Mouse (Mus musculus) neural tube, embryonic 11.5 days (tissue): ENCODE results near the gene Ttll6. TPM values are rescaled to one million over a fixed set of nuclear protein-coding genes. Genes with fewer than 3 reads are reported as not detected.

Experiments
- ATAC-seq: fragments of 200-750 bp; cut with Nextera tagmentation; 2 replicates; pipeline ENCODE4 v1.8.0; 2017; ENCODE audit warnings: moderate number of reproducible peaks, mild to moderate bottlenecking, moderate TSS enrichment, moderate library complexity; ENCODE audit not compliant: insufficient read depth, low FRiP score, low TSS enrichment
- DNase-seq: peaks from one replicate; pipeline ENCODE4 v3.0.0-alpha.2; 2015; ENCODE audit warnings: low spot score
- H3K27ac ChIP-seq: fragments of 300-500 bp; sonication (generic); 2 replicates; pipeline ENCODE4 v1.5.1; 2014; ENCODE audit warnings: low read depth, mild to moderate bottlenecking, low read length
- H3K27me3 ChIP-seq: fragments of 300-500 bp; sonication (generic); 2 replicates; pipeline ENCODE4 v1.6.1; 2014; ENCODE audit warnings: mild to moderate bottlenecking, low read length, mixed read lengths; ENCODE audit not compliant: control insufficient read depth, insufficient read depth
- H3K36me3 ChIP-seq: fragments of 300-500 bp; sonication (generic); 2 replicates; pipeline ENCODE4 v1.6.1; 2014; ENCODE audit warnings: mild to moderate bottlenecking, low read length, moderate library complexity, mixed read lengths; ENCODE audit not compliant: control insufficient read depth, insufficient read depth
- H3K4me1 ChIP-seq: fragments of 300-500 bp; sonication (generic); 2 replicates; pipeline ENCODE4 v1.6.1; 2014; ENCODE audit warnings: low read length, mixed read lengths; ENCODE audit not compliant: control insufficient read depth, insufficient read depth
- H3K4me2 ChIP-seq: fragments of 300-500 bp; sonication (generic); 2 replicates; pipeline ENCODE4 v1.6.1; 2014; ENCODE audit warnings: low read depth, mild to moderate bottlenecking, moderate library complexity
- H3K4me3 ChIP-seq: fragments of 300-500 bp; sonication (generic); 2 replicates; pipeline ENCODE4 v1.5.1; 2014; ENCODE audit warnings: low read depth, low read length
- H3K9ac ChIP-seq: fragments of 300-500 bp; sonication (generic); 2 replicates; pipeline ENCODE4 v1.6.1; 2014; ENCODE audit warnings: mild to moderate bottlenecking, low read length
- H3K9me3 ChIP-seq: fragments of 300-500 bp; sonication (generic); 2 replicates; pipeline ENCODE4 v1.6.1; 2016; ENCODE audit warnings: low read length; ENCODE audit not compliant: control insufficient read depth
- WGBS: fragments of 180-500 bp; shearing (Covaris S2); extraction: QIAGEN DNeasy Blood & Tissue Kit; methylation state at CpG from one replicate; pipeline ENCODE4 v1.1.7; 2014; 5-methylcytosine and 5-hydroxymethylcytosine counted together
- polyA plus RNA-seq: library from polyadenylated mRNA; unstranded; fragments of >200 nt; fragmentation: Nextera tagmentation; extraction: Ambion mirVana; gene quantifications from 2 replicates; pipeline ENCODE4 v1.2.1, GENCODE M21; 2014

Ttll6 gene
- polyA plus RNA-seq, 1 experiment from 2014 or later: not detected

DNA sequence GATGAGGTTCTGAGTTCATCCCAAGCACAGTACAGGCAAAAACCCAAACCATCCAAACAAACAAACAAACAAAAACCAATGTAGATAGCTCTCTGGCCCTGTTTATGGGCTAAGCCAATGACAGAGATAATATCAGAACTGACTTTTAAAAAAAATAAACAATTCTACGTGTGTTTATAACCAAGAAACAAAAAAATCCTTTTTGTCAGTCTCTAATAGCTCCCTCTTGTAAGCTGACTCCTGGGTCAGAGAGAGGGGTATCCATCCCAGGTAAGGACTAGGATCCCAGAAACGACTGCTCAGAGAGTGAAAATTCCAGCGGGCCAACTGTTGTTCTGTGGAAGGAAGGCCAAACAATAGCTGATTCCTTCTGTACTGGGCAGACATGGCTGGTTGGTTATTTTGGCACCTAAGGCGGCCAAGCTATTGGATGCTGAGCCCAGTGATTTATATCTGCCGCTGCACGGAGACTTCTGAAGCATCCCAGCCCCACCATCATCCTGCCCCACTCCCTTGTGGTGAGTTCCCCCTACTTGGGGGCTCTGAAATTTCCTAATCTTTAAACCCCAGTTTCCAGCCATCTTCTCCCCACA is 45.4 kb downstream of the Ttll6 start:
- DNase-seq (peak; percentile 50), ATAC-seq (peak; percentile 35; the same call in 1 of the 2 replicates)
- Histone ChIP-seq H3K27ac (no peak overlapping the region), H3K27me3 (peaks cover 99% of the 10 kb centered on the region), H3K9ac (no peak overlapping the region), H3K4me3 (no peak overlapping the region), H3K36me3 (no peaks in the 10 kb centered on the region), H3K4me1 (no peaks in the 10 kb centered on the region; the same call in 1 of the 2 replicates), H3K4me2 (no peak overlapping the region), H3K9me3 (0 out of 2 replicates have a peak, but pooled peaks cover 3% of the 10 kb centered on the region)
- WGBS: under 1% methylated on average over 6 of the region's 6 CpGs

DNA sequence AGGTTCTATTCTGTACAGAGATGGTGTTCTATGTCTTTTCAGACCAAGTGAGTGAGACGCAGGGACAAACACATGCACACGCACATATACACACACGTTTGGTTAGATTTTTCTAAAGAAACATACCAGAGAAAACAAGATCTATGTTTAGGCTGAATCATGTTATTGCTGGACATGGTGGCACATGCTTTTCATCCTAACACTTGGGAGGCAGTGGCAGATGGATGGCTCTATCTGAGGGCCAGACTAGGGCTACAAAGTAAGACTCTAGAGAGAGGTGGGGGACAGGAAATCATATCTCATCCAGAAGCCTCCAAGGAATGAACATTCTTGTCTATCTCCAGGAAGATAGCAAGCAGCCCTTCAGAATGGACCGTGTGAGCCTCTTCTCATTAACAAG is 47.5 kb downstream of the Ttll6 start:
- H3K36me3 ChIP-seq: no peaks in the 10 kb centered on the region
- peaks cover 99% of the 10 kb centered on the region for H3K27me3 ChIP-seq
- H3K4me1 ChIP-seq: no peaks in the 10 kb centered on the region; the same call in 1 of the 2 replicates
- 0 out of 2 replicates have a peak, but pooled peaks cover 3% of the 10 kb centered on the region for H3K9me3 ChIP-seq
- no peak overlapping the region for H3K9ac ChIP-seq
- DNase-seq (peak; percentile 10), ATAC-seq (no peak)
- H3K4me3 ChIP-seq: no peak overlapping the region
- no peak overlapping the region for H3K27ac ChIP-seq
- WGBS: 21% methylated on average over 4 of the region's 4 CpGs
- H3K4me2 ChIP-seq: no peak overlapping the region

DNA sequence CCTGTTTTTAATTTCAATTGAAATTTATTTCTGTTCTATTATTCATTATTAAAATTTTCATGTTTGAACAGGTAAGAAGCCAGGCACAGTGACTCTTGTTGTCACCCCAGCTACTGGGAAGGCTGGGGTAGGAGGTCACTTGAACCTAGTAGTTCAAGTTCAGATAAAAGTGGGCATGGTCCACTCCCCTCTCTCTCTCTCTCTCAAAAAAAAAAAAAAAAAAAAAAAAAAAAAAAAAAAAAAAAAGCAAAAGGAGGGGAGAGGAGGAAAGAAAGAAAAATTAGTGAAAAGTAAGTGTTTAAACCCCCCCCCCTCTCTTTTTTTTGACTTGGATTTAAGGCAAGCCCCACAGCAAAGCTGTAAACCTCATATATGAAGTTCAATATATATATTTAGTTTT is 50.6 kb downstream of the Ttll6 start:
- ATAC-seq: no peak
- Histone ChIP-seq H3K4me2 (no peak overlapping the region), H3K4me1 (no peaks in the 10 kb centered on the region), H3K27ac (no peak overlapping the region), H3K27me3 (peaks cover 100% of the 10 kb centered on the region), H3K9ac (no peak overlapping the region), H3K36me3 (no peaks in the 10 kb centered on the region), H3K4me3 (no peak overlapping the region), H3K9me3 (0 out of 2 replicates have a peak, but pooled peaks cover 3% of the 10 kb centered on the region)
- no peak for DNase-seq

DNA sequence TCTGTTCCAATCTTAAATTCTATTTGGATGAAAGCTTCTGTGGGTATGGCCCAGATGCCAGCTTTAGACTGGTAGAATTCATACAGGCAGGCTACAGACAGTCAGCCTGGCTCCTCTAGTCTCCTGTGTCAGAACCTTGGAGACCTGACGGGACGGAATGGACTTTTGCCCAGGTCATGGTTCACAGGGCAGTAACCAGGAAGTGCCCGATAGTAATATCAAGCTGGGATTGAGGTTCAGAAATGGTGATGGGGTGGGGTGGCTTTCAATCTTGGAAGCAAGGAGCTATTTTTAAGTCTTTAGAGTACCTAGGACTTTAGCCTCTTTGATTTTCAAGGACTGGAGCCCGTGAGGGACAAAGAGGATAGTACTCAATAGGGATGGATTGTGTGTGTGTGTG is 53.7 kb downstream of the Ttll6 start:
- Histone ChIP-seq H3K27me3 (peaks cover 98% of the 10 kb centered on the region), H3K4me3 (no peak overlapping the region), H3K9me3 (0 out of 2 replicates have a peak, but pooled peaks cover 3% of the 10 kb centered on the region), H3K4me2 (no peak overlapping the region), H3K27ac (no peak overlapping the region), H3K4me1 (peaks cover 4% of the 10 kb centered on the region; the same call in 1 of the 2 replicates), H3K9ac (no peak overlapping the region), H3K36me3 (no peaks in the 10 kb centered on the region)
- WGBS: 15% methylated on average over 4 of the region's 4 CpGs
- ATAC-seq: no peak
- no peak for DNase-seq

DNA sequence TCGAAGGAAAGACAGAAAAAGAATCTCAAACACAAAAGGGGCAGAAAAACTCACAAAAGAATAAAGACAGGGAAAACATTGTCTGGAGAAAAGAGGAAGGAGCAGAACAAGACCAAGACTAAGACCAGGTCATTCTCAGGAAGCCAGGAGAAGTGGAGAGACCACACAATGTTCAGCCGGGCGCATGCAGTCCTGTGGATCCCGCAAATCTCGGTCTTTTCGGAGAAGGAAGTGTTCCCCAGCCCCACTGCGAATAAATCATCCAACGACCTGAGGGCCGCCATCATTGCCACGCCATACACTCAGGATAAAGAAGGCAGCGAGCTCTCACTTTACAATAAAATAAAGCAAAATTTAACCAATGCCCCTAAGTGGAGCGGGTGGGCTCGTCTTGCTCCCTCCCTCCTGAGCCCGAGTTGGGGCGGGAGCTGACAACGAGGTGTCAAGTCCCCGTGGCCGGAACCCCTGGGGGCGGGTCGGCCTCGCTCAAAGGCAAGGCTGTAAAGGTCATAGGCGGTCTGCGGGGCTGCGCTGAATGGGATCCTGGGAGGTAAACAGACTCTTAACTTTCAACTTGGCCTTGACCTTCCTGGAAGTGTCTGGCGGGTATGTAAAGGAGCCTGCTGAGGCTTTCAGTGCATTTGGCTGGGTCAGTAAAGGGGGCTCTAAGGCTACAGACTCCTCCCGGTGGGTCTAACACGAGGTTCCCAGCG is 56.4 kb downstream of the Ttll6 start:
- H3K9ac ChIP-seq: no peak overlapping the region
- no peaks in the 10 kb centered on the region for H3K36me3 ChIP-seq
- WGBS: under 1% methylated on average over 28 of the region's 28 CpGs
- H3K27me3 ChIP-seq: peaks cover 98% of the 10 kb centered on the region
- no peak overlapping the region for H3K27ac ChIP-seq
- H3K4me3 ChIP-seq: no peak overlapping the region; the same call in 1 of the 2 replicates
- 0 out of 2 replicates have a peak overlapping the region, but pooled peaks have one; percentile 9 for H3K4me2 ChIP-seq
- ATAC-seq: no peak
- peaks cover 8% of the 10 kb centered on the region; the same call in 1 of the 2 replicates for H3K4me1 ChIP-seq
- peak; percentile 54 for DNase-seq
- no peaks in the 10 kb centered on the region for H3K9me3 ChIP-seq

DNA sequence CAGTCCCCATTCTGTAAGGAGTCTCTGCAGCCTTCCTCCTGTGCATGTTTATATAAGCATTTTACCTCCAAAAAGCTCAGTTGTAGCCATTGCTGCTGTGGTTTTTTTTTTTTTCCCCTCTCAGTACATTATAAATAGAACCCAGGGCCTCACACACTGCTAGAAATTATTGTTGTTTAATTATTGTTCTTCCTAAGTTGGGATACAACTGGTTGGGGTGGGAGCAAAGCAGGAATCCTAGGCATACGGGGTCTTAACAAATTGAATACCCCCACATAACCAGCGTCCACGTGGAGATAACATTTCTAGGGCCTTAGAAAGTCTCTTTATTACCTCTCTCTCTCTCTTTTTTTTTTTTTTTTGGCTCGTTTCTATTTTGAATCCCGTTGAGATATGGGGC is 57.5 kb downstream of the Ttll6 start:
- Histone ChIP-seq H3K27ac (no peak overlapping the region), H3K4me3 (no peak overlapping the region), H3K4me2 (no peak overlapping the region), H3K36me3 (no peaks in the 10 kb centered on the region), H3K27me3 (peaks cover 98% of the 10 kb centered on the region), H3K4me1 (peaks cover 8% of the 10 kb centered on the region; the same call in 1 of the 2 replicates), H3K9ac (no peak overlapping the region), H3K9me3 (no peaks in the 10 kb centered on the region)
- ATAC-seq (no peak), DNase-seq (no peak)
- WGBS: 3% methylated on average over 5 of the region's 5 CpGs

DNA sequence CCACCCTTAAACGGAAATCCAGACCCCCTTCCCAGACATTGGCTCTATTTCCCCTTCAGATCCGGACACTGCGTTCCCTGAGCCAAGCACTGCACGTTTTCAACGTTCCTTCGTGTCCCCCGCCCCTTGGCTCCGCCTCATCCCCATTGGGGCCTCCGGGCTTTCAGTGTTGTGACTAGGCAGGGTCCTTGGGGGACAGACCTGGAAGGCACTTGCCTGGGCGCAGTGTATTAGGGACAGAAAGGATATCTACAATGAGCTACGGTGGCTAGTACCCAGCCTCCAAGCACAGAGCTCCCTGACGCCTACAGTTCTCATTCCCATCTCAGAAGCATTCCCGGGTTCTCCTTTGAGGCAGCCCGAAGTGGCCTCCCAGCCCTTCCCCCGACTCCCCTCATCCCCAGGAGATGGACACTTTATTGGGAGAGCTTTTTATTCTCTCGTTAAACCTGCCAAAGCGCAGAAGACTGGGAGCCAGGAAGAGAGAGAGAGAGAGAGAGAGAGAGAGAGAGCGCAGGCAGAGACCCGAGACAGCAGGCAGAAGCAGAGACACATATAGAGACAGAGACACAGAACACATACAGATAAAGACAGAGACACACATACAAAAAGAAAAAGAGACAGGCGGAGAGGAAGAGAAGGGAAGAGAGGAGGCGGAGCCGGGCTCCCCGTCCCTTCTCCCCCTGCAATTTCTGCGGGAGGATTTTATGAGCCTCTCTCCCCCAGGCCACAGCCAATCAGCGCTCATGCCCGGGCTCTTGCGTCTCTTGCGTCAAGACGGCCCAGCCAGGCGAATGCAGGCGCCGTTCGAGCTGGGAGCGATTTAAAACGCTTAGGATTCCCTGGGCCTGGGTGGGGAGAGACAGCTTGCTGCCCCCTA is 60.2 kb downstream of the Ttll6 start, which contains the start of gene Hoxb13:
Hoxb13 (plus strand) TSS at position 796 of the 880 bp plus-strand sequence.
- H3K9ac ChIP-seq: no peak within 1 kb of the TSS
- ATAC-seq (peak; percentile 67; the same call in 1 of the 2 replicates), DNase-seq (peak; percentile 71)
- H3K9me3 ChIP-seq: no peaks in the 10 kb centered on the region
- peaks cover 98% of the 10 kb centered on the region for H3K27me3 ChIP-seq
- peak within 1 kb of the TSS; percentile 33 for H3K4me2 ChIP-seq
- peak within 1 kb of the TSS; percentile 18; the same call in 1 of the 2 replicates for H3K4me3 ChIP-seq
- peaks cover 8% of the 10 kb centered on the region; the same call in 1 of the 2 replicates for H3K4me1 ChIP-seq
- whole genome bisulfite sequencing: under 1% methylated on average over 35 of the region's 35 CpGs
- H3K36me3 ChIP-seq: no peaks in the 10 kb centered on the region
- H3K27ac ChIP-seq: no peak within 1 kb of the TSS

DNA sequence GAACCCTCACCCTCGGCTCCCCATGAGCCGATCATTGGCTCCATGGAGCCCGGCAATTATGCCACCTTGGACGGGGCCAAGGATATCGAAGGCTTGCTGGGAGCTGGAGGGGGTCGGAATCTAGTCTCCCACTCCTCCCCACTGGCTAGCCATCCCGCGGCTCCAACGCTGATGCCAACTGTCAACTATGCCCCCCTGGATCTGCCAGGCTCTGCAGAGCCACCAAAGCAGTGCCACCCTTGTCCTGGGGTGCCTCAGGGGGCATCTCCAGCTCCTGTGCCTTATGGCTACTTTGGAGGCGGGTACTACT is 60.8 kb downstream of the Ttll6 start:
- H3K4me3 ChIP-seq: peak overlapping the region; percentile 18; the same call in 1 of the 2 replicates
- H3K36me3 ChIP-seq: no peaks in the 10 kb centered on the region
- H3K9me3 ChIP-seq: no peaks in the 10 kb centered on the region
- no peak for ATAC-seq
- H3K27me3 ChIP-seq: peaks cover 98% of the 10 kb centered on the region
- DNase-seq: no peak
- WGBS: 2% methylated on average over 10 of the region's 10 CpGs
- peak overlapping the region; percentile 33 for H3K4me2 ChIP-seq
- no peak overlapping the region for H3K9ac ChIP-seq
- H3K27ac ChIP-seq: no peak overlapping the region
- peaks cover 8% of the 10 kb centered on the region; the same call in 1 of the 2 replicates for H3K4me1 ChIP-seq
